Mouse (Mus musculus) ES-Bruce4 (cell line): ENCODE measurements around the gene Fam57b.

Experiments
- CTCF ChIP-seq: IDR thresholded peaks from one replicate; pipeline ENCODE4 v1.8.1; 2011; ENCODE audit warnings: low read depth, low read length
- POLR2A ChIP-seq: IDR thresholded peaks from one replicate; pipeline ENCODE4 v1.8.1; 2011; ENCODE audit warnings: low read length; ENCODE audit not compliant: insufficient read depth

DNA sequence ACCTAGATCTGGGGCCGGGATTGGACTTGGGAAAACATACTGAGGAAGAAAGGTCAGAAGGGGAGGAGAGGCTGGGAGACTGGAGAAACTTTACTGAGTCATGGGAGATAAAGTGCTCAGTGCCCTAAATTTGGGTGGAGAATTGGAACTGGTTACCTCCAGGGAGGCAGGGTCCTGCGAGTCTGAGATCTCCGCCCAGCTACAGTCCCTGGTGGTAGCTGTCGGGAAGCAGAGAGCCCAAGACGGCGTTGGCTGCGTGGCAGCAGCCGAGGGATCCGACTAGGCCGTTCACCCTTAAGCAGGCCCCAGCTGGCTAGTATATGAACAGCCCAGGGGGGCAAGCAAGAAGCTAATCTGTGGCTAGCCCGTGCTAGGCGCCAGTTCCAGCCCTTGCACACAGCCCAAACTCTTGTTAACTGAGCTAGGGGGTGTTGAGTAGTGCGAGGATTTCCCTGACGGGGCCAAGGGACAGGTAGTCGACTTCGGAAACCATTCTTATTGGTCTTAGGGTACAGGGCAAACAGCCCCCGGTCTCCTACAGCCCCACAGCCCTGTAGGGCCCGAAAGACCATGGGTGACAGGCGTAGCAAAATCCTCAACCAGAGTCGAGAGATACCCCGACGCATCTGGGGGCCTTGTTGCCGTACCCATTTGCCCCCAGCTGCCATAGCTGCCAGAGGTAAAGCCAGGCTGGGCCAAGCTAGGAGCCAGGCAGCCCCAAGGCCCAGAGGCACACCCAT is 72.5 kb downstream of the Fam57b start:
- TF ChIP-seq POLR2A (no peak), CTCF (no peak)
